Mouse (Mus musculus): ENCODE measurements around the gene Ano3. TPM values are rescaled to one million over a fixed set of nuclear protein-coding genes. Genes with fewer than 3 reads are reported as not detected.

Gene Ano3
- polyA plus RNA-seq, 1 experiment from 2014 or later: 0.17 TPM

DNA sequence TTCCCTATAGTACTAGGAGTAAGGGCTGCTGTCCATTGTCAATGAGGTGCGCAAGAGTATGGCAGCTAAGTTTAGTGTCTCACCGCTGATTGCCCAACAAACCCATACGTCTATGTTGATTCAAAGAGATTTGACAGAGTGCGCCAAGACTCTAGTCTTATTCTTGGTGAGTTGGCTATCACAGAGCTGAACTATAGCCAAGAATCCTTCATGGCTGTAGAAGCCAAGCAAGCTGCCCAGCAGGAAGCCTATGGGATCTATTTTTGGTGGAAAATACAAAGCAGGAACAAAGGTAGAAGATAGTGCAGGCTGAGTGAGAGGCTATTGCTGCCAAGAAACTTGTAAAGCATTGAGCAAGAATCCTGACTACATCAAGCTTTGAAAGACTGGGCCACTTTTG is 87.3 kb downstream of the Ano3 start:
- Histone ChIP-seq H3K9ac (ENCODE audit: low read length) (no peak overlapping the region), H3K36me3 (ENCODE audit: control insufficient read depth, insufficient read depth) (no peaks in the 10 kb centered on the region), H3K9me3 (replicated peaks; ENCODE audit: control insufficient read depth, low read length) (no peaks in the 10 kb centered on the region), H3K27me3 (ENCODE audit: control insufficient read depth, insufficient read depth, low read length) (no peaks in the 10 kb centered on the region), H3K4me1 (ENCODE audit: control insufficient read depth, insufficient read depth, low read length) (no peaks in the 10 kb centered on the region), H3K4me3 (ENCODE audit: low read length) (no peak overlapping the region), H3K4me2 (ENCODE audit: low read depth, low read length) (no peak overlapping the region), H3K27ac (ENCODE audit: low read length) (no peak overlapping the region)
- whole genome bisulfite sequencing: 70% methylated on average over 4 of the region's 4 CpGs
- ATAC-seq (replicated peaks; ENCODE audit: extremely low read depth, insufficient read depth, low FRiP score): no peak

DNA sequence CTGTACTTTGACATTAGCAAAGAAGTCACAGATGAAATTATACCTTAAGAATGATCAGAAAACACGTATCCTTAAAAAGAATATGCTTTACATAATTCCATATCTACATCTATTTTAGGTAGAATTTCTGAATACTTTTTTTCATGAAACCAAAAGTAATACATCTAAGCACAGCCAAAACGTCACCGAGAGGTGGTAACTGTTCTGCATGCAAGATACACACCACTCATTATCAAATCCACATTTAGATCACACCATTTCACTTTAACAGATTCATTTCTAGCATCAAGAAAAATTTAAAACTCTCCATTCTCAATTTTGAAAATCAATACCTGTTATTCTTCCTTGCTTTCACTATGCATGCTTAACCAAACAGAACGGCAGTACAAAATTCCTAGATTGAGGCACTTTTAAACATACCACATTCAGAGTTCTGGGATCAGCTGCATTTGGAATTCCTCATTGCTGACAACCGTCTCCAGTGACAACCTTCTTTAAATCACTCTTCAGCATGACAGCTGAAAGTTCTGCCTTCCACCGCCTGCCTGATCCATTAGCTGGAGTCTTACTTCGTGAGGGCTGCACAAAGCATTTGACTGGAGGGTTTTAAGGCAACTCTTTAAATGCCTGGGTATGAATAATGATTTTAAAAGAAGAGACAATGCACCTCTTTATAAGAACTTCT is 111.0 kb downstream of the Ano3 start:
- no peak overlapping the region for H3K9ac ChIP-seq (ENCODE audit: low read length)
- no peak overlapping the region for H3K27ac ChIP-seq (ENCODE audit: low read length)
- no peak for ATAC-seq (replicated peaks; ENCODE audit: extremely low read depth, insufficient read depth, low FRiP score)
- H3K27me3 ChIP-seq (ENCODE audit: control insufficient read depth, insufficient read depth, low read length): no peaks in the 10 kb centered on the region
- H3K4me1 ChIP-seq (ENCODE audit: control insufficient read depth, insufficient read depth, low read length): no peaks in the 10 kb centered on the region
- no peak overlapping the region for H3K4me3 ChIP-seq (ENCODE audit: low read length)
- no peak overlapping the region for H3K4me2 ChIP-seq (ENCODE audit: low read depth, low read length)
- H3K36me3 ChIP-seq (ENCODE audit: control insufficient read depth, insufficient read depth): no peaks in the 10 kb centered on the region
- 41% methylated on average over 7 of the region's 7 CpGs for WGBS
- H3K9me3 ChIP-seq (replicated peaks; ENCODE audit: control insufficient read depth, low read length): no peaks in the 10 kb centered on the region

DNA sequence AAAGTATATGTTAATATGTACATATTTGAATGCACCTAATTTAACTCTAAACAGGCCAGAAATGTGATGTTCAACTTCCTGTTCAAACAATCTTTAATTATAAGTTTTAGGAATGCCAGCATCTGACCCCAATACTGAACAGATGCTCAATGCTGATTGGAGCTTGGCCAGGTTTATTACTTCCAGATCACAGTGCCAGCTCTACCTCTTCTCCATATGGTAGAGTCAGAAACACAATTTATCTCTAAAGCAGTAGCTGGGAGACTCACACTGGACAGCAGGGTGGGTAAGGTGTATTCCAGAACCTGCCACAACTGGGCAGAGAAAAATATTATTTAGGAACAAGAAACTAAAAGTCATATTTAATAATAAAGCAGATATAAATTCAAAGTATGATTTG is 134.5 kb downstream of the Ano3 start:
- H3K36me3 ChIP-seq (ENCODE audit: control insufficient read depth, insufficient read depth): no peaks in the 10 kb centered on the region
- H3K4me3 ChIP-seq (ENCODE audit: low read length): no peak overlapping the region
- H3K9me3 ChIP-seq (replicated peaks; ENCODE audit: control insufficient read depth, low read length): no peaks in the 10 kb centered on the region
- H3K27ac ChIP-seq (ENCODE audit: low read length): no peak overlapping the region
- H3K4me2 ChIP-seq (ENCODE audit: low read depth, low read length): no peak overlapping the region
- H3K4me1 ChIP-seq (ENCODE audit: control insufficient read depth, insufficient read depth, low read length): no peaks in the 10 kb centered on the region
- no peak overlapping the region for H3K9ac ChIP-seq (ENCODE audit: low read length)
- ATAC-seq (replicated peaks; ENCODE audit: extremely low read depth, insufficient read depth, low FRiP score): no peak
- H3K27me3 ChIP-seq (ENCODE audit: control insufficient read depth, insufficient read depth, low read length): no peaks in the 10 kb centered on the region

DNA sequence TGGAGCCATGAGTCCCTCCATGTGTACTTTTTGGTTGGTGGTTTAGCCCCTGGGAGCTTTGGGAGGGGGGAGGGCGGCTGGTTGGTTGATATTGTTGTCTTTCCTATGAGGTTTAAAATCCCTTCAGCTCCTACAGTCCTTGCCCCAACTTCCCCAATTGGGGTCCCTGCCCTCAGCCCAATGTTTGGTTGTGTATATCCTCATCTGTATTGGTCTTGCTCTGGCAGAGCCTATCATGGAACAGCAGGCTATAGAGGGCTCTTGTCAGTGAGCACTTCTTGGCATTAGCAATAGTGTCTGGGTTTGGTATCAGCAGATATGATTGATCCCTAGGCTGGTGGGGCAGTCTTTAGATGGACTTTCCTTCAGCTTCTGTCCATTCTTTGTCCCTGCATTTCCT is 135.8 kb downstream of the Ano3 start:
- no peak overlapping the region for H3K27ac ChIP-seq (ENCODE audit: low read length)
- no peak for ATAC-seq (replicated peaks; ENCODE audit: extremely low read depth, insufficient read depth, low FRiP score)
- H3K27me3 ChIP-seq (ENCODE audit: control insufficient read depth, insufficient read depth, low read length): no peaks in the 10 kb centered on the region
- WGBS: 86% methylated on average over 1 of the region's 1 CpGs
- H3K9me3 ChIP-seq (replicated peaks; ENCODE audit: control insufficient read depth, low read length): no peaks in the 10 kb centered on the region
- H3K9ac ChIP-seq (ENCODE audit: low read length): no peak overlapping the region
- no peaks in the 10 kb centered on the region for H3K36me3 ChIP-seq (ENCODE audit: control insufficient read depth, insufficient read depth)
- H3K4me2 ChIP-seq (ENCODE audit: low read depth, low read length): no peak overlapping the region
- no peak overlapping the region for H3K4me3 ChIP-seq (ENCODE audit: low read length)
- H3K4me1 ChIP-seq (ENCODE audit: control insufficient read depth, insufficient read depth, low read length): no peaks in the 10 kb centered on the region

DNA sequence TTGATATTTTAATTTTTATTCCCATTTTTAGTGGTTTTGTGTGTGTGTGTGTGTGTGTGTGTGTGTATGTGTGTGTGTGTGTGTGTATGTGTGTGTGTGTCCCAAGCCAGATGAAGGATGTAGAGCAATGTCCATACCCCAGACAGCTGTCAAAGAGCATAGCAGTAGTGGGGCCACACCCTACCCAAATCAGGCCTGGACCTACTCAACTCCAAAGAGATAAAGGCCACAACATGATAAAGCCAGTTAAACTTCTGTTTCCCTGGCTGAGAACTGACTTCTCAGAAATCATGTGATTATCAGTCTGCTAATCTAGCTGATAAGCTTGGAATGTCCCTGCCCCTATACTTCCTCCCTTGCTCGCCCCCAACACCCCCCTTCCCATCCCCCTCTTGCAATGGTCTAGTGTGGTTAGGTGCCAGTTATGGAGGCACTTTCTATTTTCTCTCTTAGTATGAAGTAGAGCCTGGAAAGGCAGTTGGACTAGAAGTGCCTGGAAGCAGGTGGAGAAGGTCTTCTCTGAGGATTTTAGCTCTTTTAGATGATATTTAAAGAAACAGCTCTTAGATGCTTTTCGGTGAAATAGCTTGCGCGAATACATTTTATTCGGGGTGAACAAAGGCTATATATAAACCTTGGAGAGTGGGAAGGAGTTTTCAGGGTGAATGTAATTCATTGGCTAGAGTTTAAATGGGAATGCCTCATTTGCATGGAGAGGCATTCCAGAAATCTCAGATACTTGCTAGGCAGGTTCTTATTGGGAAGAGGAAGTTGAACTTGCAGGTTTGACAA is 144.2 kb downstream of the Ano3 start:
- no peak for ATAC-seq (replicated peaks; ENCODE audit: extremely low read depth, insufficient read depth, low FRiP score)
- Histone ChIP-seq H3K9ac (ENCODE audit: low read length) (no peak overlapping the region), H3K27ac (ENCODE audit: low read length) (no peak overlapping the region), H3K36me3 (ENCODE audit: control insufficient read depth, insufficient read depth) (no peaks in the 10 kb centered on the region), H3K27me3 (ENCODE audit: control insufficient read depth, insufficient read depth, low read length) (no peaks in the 10 kb centered on the region), H3K4me2 (ENCODE audit: low read depth, low read length) (no peak overlapping the region), H3K4me1 (ENCODE audit: control insufficient read depth, insufficient read depth, low read length) (0 out of 2 replicates have a peak, but pooled peaks cover 2% of the 10 kb centered on the region), H3K4me3 (ENCODE audit: low read length) (no peak overlapping the region), H3K9me3 (replicated peaks; ENCODE audit: control insufficient read depth, low read length) (no peaks in the 10 kb centered on the region)
- 69% methylated on average over 5 of the region's 5 CpGs for WGBS

DNA sequence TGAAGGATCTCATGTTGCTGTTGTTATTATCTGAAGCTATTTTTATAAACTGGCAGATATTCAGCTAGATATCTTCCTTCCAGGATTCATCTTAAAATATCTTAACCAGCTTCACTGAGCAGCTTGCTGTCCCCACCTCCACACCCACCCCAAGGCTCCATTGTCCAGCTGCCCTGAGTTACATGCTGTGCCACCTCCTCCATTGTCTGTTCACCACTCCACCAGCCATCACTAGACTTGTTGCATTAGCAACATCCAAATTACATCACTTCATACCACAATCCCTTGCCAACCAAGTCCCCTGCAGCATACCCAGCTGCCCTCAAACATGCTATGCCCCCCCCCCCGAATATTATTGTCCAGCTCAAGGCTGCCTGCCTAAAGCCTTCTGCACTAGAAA is 154.8 kb downstream of the Ano3 start:
- Histone ChIP-seq H3K9ac (ENCODE audit: low read length) (no peak overlapping the region), H3K4me1 (ENCODE audit: control insufficient read depth, insufficient read depth, low read length) (peaks cover 7% of the 10 kb centered on the region; the same call in 1 of the 2 replicates), H3K4me3 (ENCODE audit: low read length) (no peak overlapping the region), H3K4me2 (ENCODE audit: low read depth, low read length) (no peak overlapping the region), H3K27me3 (ENCODE audit: control insufficient read depth, insufficient read depth, low read length) (no peaks in the 10 kb centered on the region), H3K36me3 (ENCODE audit: control insufficient read depth, insufficient read depth) (no peaks in the 10 kb centered on the region), H3K27ac (ENCODE audit: low read length) (no peak overlapping the region; the same call in 1 of the 2 replicates), H3K9me3 (replicated peaks; ENCODE audit: control insufficient read depth, low read length) (no peaks in the 10 kb centered on the region)
- 43% methylated on average over 1 of the region's 1 CpGs for WGBS
- ATAC-seq (replicated peaks; ENCODE audit: extremely low read depth, insufficient read depth, low FRiP score): no peak

DNA sequence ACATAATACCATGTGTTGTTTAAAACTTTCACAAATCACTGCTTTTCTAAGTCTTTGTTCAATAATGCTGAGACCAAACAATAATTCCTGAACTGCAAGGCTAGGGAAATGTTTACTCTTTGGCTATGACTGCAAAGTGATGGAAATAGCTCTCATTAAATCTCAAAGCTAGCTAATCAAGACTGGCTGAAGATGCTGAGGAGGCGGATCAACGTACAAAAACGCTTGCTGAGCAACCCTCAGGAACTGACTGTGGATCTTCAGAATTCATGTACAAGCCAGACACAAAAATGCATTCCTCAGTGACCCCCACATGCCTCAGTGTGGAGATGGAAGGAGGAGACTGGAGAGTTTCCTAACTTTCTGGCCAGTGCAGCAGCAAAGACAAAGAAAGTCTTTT is 155.3 kb downstream of the Ano3 start:
- Histone ChIP-seq H3K9ac (ENCODE audit: low read length) (no peak overlapping the region), H3K4me3 (ENCODE audit: low read length) (no peak overlapping the region), H3K36me3 (ENCODE audit: control insufficient read depth, insufficient read depth) (no peaks in the 10 kb centered on the region), H3K27me3 (ENCODE audit: control insufficient read depth, insufficient read depth, low read length) (no peaks in the 10 kb centered on the region), H3K4me1 (ENCODE audit: control insufficient read depth, insufficient read depth, low read length) (peaks cover 7% of the 10 kb centered on the region; the same call in 1 of the 2 replicates), H3K4me2 (ENCODE audit: low read depth, low read length) (no peak overlapping the region), H3K9me3 (replicated peaks; ENCODE audit: control insufficient read depth, low read length) (no peaks in the 10 kb centered on the region), H3K27ac (ENCODE audit: low read length) (no peak overlapping the region; the same call in none of the 2 replicates)
- ATAC-seq (replicated peaks; ENCODE audit: extremely low read depth, insufficient read depth, low FRiP score): no peak
- 61% methylated on average over 3 of the region's 3 CpGs for WGBS

DNA sequence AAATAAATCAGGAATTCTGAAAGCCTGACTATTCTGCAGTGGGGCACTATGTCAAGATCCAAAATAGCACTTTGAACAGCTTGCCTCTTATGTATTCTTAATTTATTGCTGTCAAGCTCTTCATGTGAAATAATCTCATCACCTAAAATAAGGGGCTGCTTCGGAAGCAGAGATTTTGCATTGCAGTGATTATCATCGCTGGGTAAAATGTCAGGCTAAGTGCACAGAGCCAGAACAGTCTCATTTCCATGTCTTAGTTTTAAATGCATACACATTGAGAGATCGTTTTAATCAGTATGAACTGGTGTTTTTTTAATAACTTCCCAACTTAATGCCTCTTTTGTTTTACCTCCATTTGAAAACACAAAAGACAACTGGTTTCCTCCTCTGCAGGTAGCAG is 163.3 kb downstream of the Ano3 start:
- Histone ChIP-seq H3K36me3 (ENCODE audit: control insufficient read depth, insufficient read depth) (no peaks in the 10 kb centered on the region), H3K27me3 (ENCODE audit: control insufficient read depth, insufficient read depth, low read length) (no peaks in the 10 kb centered on the region), H3K4me3 (ENCODE audit: low read length) (no peak overlapping the region), H3K9me3 (replicated peaks; ENCODE audit: control insufficient read depth, low read length) (no peaks in the 10 kb centered on the region), H3K27ac (ENCODE audit: low read length) (no peak overlapping the region), H3K9ac (ENCODE audit: low read length) (no peak overlapping the region), H3K4me2 (ENCODE audit: low read depth, low read length) (no peak overlapping the region), H3K4me1 (ENCODE audit: control insufficient read depth, insufficient read depth, low read length) (no peaks in the 10 kb centered on the region)
- WGBS: 74% methylated on average over 3 of the region's 3 CpGs
- ATAC-seq (replicated peaks; ENCODE audit: extremely low read depth, insufficient read depth, low FRiP score): no peak

DNA sequence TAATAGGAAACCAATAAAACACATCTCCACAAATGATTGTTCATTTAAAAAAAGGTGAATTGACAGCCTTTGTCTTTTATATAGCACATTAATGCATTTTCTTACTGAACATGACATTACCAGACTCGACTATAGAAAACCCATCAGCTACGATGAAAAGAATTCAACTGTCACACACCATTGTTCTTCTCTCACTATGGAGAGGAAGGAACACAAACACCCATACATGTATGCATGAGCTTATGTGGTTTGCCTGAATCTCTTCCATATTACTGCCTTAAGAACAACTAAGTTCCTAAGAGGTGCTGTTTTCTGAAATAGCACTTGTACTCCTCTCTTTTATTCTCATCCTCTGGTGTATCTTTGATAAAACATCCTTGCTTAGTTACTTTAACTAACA is 191.3 kb downstream of the Ano3 start:
- Histone ChIP-seq H3K36me3 (ENCODE audit: control insufficient read depth, insufficient read depth) (no peaks in the 10 kb centered on the region), H3K27ac (ENCODE audit: low read length) (no peak overlapping the region), H3K4me1 (ENCODE audit: control insufficient read depth, insufficient read depth, low read length) (no peaks in the 10 kb centered on the region), H3K4me3 (ENCODE audit: low read length) (no peak overlapping the region), H3K9ac (ENCODE audit: low read length) (no peak overlapping the region), H3K4me2 (ENCODE audit: low read depth, low read length) (no peak overlapping the region), H3K9me3 (replicated peaks; ENCODE audit: control insufficient read depth, low read length) (no peaks in the 10 kb centered on the region), H3K27me3 (ENCODE audit: control insufficient read depth, insufficient read depth, low read length) (no peaks in the 10 kb centered on the region)
- WGBS: 79% methylated on average over 2 of the region's 2 CpGs
- no peak for ATAC-seq (replicated peaks; ENCODE audit: extremely low read depth, insufficient read depth, low FRiP score)

Data from heart, embryonic 16.5 days (tissue).